Mouse (Mus musculus) embryonic facial prominence, embryonic 15.5 days (tissue): ENCODE data around the gene Hspbap1. TPM values are rescaled to one million over a fixed set of nuclear protein-coding genes. Genes with fewer than 3 reads are reported as not detected.

ENCODE experiments used
- ATAC-seq: fragments of 200-750 bp; cut with Nextera tagmentation; 2 replicates; pipeline ENCODE4 v1.8.0; 2017; ENCODE audit warnings: low read depth, moderate TSS enrichment; ENCODE audit not compliant: insufficient number of reproducible peaks, low FRiP score, low TSS enrichment
- H3K27ac ChIP-seq: fragments of 300-500 bp; sonication (generic); replicated peaks from 2 replicates; pipeline ENCODE4 v1.5.1; 2015; ENCODE audit warnings: mild to moderate bottlenecking, inconsistent platforms
- H3K27me3 ChIP-seq: fragments of 300-500 bp; sonication (generic); 2 replicates; pipeline ENCODE4 v1.6.1; 2015; ENCODE audit warnings: inconsistent platforms
- H3K36me3 ChIP-seq: fragments of 300-500 bp; sonication (generic); 2 replicates; pipeline ENCODE4 v1.6.1; 2015; ENCODE audit warnings: mild to moderate bottlenecking, inconsistent platforms
- H3K4me1 ChIP-seq: fragments of 300-500 bp; sonication (generic); 2 replicates; pipeline ENCODE4 v1.6.1; 2015; ENCODE audit warnings: inconsistent platforms
- H3K4me2 ChIP-seq: fragments of 300-500 bp; sonication (generic); replicated peaks from 2 replicates; pipeline ENCODE4 v1.6.1; 2015; ENCODE audit warnings: mild to moderate bottlenecking, inconsistent platforms
- H3K4me3 ChIP-seq: fragments of 300-500 bp; sonication (generic); replicated peaks from 2 replicates; pipeline ENCODE4 v1.5.1; 2015; ENCODE audit warnings: mild to moderate bottlenecking, inconsistent platforms
- H3K9ac ChIP-seq: fragments of 300-500 bp; sonication (generic); 2 replicates; pipeline ENCODE4 v1.6.1; 2015; ENCODE audit warnings: inconsistent platforms
- H3K9me3 ChIP-seq: fragments of 300-500 bp; sonication (generic); replicated peaks from 2 replicates; pipeline ENCODE4 v1.6.1; 2016; ENCODE audit warnings: inconsistent platforms
- WGBS: fragments of 180-500 bp; shearing (Covaris S2); methylation state at CpG from one replicate; pipeline ENCODE4 v1.1.7; 2015; 5-methylcytosine and 5-hydroxymethylcytosine counted together
- polyA plus RNA-seq: library from polyadenylated mRNA; unstranded; fragments of >200 nt; fragmentation: Nextera tagmentation; extraction: Ambion mirVana; gene quantifications from 2 replicates; pipeline ENCODE4 v1.2.1, GENCODE M21; 2015

Gene Hspbap1
- polyA plus RNA-seq, 1 experiment from 2014 or later, result 13.9 TPM

DNA sequence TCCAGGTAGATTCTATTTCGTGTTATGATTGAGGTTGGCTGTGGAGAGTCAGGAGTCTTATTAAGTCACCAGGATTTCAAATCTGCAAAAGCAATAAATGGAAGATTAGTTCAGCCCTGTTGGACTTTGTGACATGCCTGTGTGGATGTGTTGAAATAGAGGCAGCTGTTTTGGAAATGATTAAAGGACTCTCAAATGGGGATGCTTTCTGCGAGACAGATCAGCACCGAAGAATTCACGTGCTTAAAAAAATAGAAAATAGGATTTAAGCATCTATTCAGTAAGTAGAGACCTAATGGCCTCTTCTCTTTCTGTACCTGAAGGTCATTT, 37.5 kb downstream of the Hspbap1 start:
- WGBS, result 82% methylated on average over 4 of the region's 4 CpGs

DNA sequence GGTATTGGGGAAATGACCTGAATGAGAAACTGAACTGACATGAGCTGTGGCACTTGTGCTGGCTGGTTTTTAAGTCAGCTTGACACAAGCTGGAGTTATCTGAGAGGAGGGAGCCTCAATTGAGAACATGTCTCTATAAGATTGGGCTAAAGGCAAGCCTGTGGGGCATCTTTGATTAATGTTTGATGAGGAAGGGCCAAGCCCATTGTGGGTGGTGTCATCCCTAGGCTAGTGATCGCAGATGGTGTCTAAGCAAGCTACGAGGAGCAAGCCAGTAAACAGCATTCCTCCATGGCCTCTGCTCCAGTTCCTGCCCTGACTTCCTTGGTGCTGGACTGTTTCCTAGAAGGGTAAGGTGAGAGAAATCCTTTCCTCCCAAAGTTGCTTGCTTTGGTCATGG, 38.7 kb downstream of the Hspbap1 start:
- Histone ChIP-seq H3K27me3 (no peaks in the 10 kb centered on the region), H3K4me2 (no peak overlapping the region), H3K36me3 (no peaks in the 10 kb centered on the region), H3K27ac (no peak overlapping the region), H3K9me3 (no peaks in the 10 kb centered on the region), H3K4me1 (no peaks in the 10 kb centered on the region), H3K4me3 (no peak overlapping the region), H3K9ac (no peak overlapping the region)
- WGBS, result 100% methylated on average over 2 of the region's 2 CpGs
- no peak for ATAC-seq

More for the DNA sequence above, 37.5 kb downstream of the Hspbap1 start:
- H3K27me3 ChIP-seq, result no peaks in the 10 kb centered on the region
- ATAC-seq, result no peak
- no peak overlapping the region for H3K9ac ChIP-seq
- no peaks in the 10 kb centered on the region for H3K36me3 ChIP-seq
- no peaks in the 10 kb centered on the region for H3K9me3 ChIP-seq
- H3K27ac ChIP-seq, result no peak overlapping the region
- no peaks in the 10 kb centered on the region for H3K4me1 ChIP-seq
- H3K4me2 ChIP-seq, result no peak overlapping the region
- H3K4me3 ChIP-seq, result no peak overlapping the region

DNA sequence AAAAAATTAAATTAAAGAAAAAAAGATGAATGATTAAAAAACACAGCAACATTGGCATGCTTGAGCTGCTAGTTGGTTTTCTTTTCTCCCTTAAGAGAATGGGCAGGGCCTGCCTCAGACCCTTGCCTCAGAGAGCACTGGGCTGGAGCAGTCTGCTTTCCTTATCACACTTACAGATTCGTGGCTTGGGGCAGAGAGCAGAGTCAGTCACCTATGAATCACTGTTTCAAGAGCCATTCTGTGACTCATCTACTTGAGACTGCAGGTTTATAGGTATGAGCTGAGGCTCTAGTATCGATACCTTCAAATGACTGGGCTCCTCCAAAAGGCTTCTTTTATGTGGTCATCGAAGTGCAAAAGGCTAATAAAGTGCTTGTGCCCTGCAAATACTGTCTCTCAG, 42.9 kb downstream of the Hspbap1 start:
- Histone ChIP-seq H3K36me3 (no peaks in the 10 kb centered on the region), H3K4me1 (0 out of 2 replicates have a peak, but pooled peaks cover 4% of the 10 kb centered on the region), H3K27me3 (no peaks in the 10 kb centered on the region), H3K4me3 (no peak overlapping the region), H3K9ac (no peak overlapping the region), H3K27ac (no peak overlapping the region), H3K4me2 (no peak overlapping the region), H3K9me3 (no peaks in the 10 kb centered on the region)
- ATAC-seq, result no peak
- 68% methylated on average over 3 of the region's 3 CpGs for WGBS

DNA sequence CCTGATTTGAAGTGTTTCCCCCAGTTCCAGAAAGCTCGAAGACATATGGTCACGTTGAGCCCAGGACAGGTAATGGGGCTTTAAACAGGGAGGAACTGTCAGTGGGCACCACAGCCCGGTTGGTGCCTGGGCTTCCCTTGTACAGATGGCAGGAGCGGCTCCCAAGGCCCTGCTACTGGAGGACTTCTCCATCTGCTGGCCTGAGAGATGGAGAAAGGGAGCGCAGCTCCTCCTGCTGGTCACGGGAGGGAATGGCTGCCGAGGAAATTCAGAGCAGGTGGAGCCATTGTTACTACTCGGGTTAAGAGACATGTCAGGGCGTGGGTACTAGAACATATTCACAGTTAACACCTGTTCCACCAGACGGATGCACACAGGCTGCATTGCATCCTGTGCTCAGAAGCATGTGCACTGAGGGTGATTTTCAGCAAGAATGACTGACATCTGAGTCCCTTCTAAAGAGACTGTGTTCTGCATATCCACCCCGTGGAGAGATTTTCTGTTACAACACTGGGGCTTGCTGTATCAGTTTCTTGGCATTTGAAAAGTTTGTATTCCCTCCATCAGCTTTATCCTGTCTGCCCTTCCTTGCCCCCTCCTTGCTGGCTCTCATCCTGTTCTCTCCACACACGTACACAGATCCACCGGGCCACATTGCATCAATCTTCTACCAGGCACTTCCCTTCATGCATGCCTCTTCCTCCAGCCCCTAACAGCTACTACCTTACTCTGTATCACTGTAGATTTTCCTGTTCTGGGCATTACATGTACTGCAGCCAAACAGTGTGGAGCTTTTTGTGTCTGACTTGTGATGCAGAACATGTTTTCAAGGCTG, 47.3 kb downstream of the Hspbap1 start:
- H3K4me2 ChIP-seq, result no peak overlapping the region
- H3K4me1 ChIP-seq, result 0 out of 2 replicates have a peak, but pooled peaks cover 4% of the 10 kb centered on the region
- no peak for ATAC-seq
- WGBS, result 37% methylated on average over 13 of the region's 13 CpGs
- no peak overlapping the region for H3K4me3 ChIP-seq
- no peak overlapping the region for H3K9ac ChIP-seq
- no peaks in the 10 kb centered on the region for H3K9me3 ChIP-seq
- peaks cover 14% of the 10 kb centered on the region for H3K36me3 ChIP-seq
- no peaks in the 10 kb centered on the region for H3K27me3 ChIP-seq
- no peak overlapping the region for H3K27ac ChIP-seq

DNA sequence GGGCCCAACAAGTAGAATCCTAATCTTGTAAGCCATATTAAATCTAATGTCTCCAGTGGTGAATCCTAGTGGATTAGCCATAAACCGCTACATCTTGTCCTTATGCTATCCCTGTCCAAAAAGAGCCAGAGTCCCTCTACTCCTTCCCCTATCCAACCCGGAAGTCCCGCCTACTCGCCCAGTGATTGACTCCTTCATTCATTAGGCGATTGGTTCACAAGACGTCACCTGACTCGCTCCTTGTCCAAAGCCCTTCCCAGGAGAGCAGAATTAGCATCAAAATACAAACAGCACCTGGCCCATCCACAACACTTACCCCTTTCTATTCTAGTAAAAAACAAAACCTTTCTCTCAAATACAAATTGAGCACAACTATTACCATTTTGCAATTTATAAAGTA, 59.8 kb downstream of the Hspbap1 start:
- no peaks in the 10 kb centered on the region for H3K27me3 ChIP-seq
- no peak overlapping the region for H3K9ac ChIP-seq
- ATAC-seq, result no peak
- peaks cover 11% of the 10 kb centered on the region for H3K36me3 ChIP-seq
- H3K4me2 ChIP-seq, result no peak overlapping the region
- H3K4me3 ChIP-seq, result no peak overlapping the region
- no peaks in the 10 kb centered on the region for H3K9me3 ChIP-seq
- no peak overlapping the region for H3K27ac ChIP-seq
- WGBS, result 31% methylated on average over 7 of the region's 7 CpGs
- H3K4me1 ChIP-seq, result no peaks in the 10 kb centered on the region

DNA sequence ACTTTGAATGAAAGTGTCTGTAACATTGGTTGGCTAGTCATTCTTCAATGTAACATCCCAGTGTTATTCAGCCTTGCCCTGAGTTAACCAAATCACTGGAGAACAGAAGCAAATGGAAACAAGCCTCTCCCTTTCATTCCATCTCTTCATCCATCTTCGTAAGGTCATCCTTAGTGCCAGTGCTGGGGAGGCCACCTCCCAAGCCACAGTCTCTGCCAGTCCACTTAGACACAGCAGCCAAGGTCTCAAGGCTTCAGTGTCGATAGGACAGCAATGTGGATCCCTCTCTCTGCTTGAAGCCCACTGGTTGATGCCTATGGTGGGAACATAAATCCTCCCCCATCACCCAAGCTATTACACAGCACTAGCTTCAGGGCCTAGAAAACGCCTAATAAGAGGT, 62.8 kb downstream of the Hspbap1 start:
- Histone ChIP-seq H3K9ac (no peak overlapping the region), H3K27ac (no peak overlapping the region), H3K4me3 (no peak overlapping the region), H3K27me3 (no peaks in the 10 kb centered on the region), H3K9me3 (no peaks in the 10 kb centered on the region), H3K4me2 (no peak overlapping the region), H3K4me1 (no peaks in the 10 kb centered on the region), H3K36me3 (no peaks in the 10 kb centered on the region)
- WGBS, result 87% methylated on average over 3 of the region's 3 CpGs
- no peak for ATAC-seq

DNA sequence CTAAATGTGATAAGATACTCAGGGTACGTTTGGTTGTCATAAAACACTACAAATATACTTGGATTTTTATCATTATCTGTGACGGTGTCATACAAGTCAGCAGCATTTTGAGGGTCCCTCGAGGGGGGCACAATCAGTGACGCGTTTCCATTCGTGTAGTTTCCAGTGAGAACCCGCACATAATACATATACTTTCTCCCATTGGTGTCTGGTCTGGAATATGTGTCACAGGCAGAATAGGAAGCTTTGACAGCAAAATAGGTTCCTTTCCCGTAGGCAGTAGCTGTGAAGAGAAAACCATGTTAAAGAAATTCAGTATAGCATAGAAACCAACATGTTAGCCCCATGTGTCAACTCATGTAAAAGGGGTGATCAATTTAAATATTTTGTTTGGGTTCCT, 64.5 kb downstream of the Hspbap1 start:
- Histone ChIP-seq H3K4me2 (no peak overlapping the region), H3K27me3 (no peaks in the 10 kb centered on the region), H3K4me1 (no peaks in the 10 kb centered on the region), H3K36me3 (no peaks in the 10 kb centered on the region), H3K9me3 (no peaks in the 10 kb centered on the region), H3K9ac (no peak overlapping the region), H3K4me3 (no peak overlapping the region), H3K27ac (no peak overlapping the region)
- no peak for ATAC-seq
- WGBS, result 84% methylated on average over 8 of the region's 8 CpGs

DNA sequence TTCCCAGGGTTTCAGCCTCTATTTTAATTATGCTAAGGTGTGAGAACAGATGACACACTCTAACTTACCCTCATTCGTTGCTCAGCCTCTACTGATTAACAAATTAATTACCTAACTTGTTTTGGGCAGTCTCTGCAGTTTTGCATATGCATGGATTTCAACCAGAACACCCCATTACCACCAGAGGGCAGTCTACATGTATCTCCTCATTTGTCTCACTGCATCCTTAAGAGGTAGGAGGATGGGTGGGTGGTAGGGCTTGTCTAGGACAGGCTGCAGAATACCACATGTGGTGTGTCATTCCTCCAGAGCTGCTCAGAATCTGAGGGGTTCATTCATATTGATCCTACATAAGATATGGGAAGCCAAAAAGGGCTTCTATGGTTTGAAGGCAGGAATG, 69.5 kb downstream of the Hspbap1 start:
- no peak overlapping the region for H3K9ac ChIP-seq
- H3K27ac ChIP-seq, result no peak overlapping the region
- no peaks in the 10 kb centered on the region for H3K36me3 ChIP-seq
- WGBS, result 26% methylated on average over 1 of the region's 1 CpGs
- no peaks in the 10 kb centered on the region for H3K27me3 ChIP-seq
- no peaks in the 10 kb centered on the region for H3K9me3 ChIP-seq
- H3K4me3 ChIP-seq, result no peak overlapping the region
- ATAC-seq, result no peak
- no peaks in the 10 kb centered on the region for H3K4me1 ChIP-seq
- no peak overlapping the region for H3K4me2 ChIP-seq

DNA sequence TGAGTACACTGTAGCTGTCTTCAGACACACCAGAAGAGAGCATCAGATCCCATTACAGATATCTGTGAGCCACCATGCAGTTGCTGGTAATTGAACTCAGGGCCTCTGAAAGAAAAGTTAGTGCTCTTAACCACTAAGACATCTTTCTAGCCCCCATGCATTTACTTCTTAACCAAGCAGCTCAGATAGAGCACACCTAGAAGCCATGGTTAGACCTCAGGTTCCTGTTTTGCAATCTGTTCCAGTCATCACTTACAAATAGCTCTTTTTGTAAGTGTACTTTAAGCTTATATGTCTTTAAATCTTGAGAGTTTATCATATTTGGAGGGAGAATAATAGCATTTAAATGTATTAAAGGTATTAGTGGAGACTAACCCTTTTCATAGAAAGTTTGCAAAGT, 77.0 kb downstream of the Hspbap1 start:
- Histone ChIP-seq H3K4me2 (no peak overlapping the region), H3K27me3 (no peaks in the 10 kb centered on the region), H3K9me3 (no peaks in the 10 kb centered on the region), H3K4me1 (no peaks in the 10 kb centered on the region), H3K4me3 (no peak overlapping the region), H3K9ac (no peak overlapping the region), H3K27ac (no peak overlapping the region), H3K36me3 (no peaks in the 10 kb centered on the region)
- no peak for ATAC-seq

DNA sequence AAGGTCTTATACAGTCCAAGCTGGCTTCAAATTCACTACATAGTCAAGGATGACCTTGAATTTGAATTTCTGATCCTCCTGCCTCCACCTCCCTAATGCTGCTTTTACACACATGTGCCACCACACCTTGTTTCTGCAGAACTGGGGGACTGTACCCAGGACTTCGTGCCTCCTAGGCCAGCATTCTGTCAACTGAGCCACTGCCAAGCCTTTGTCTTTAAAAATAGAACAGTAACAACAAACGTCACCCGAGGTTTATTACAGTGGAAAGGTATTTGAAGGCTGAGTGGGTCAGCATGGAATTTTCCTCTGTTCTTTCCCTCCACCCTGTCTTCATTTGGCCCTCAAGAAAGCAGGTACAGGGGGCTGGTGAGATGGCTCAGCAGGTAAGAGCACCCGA, 85.7 kb downstream of the Hspbap1 start:
- 72% methylated on average over 4 of the region's 4 CpGs for WGBS
- ATAC-seq, result no peak
- Histone ChIP-seq H3K36me3 (no peaks in the 10 kb centered on the region), H3K27me3 (no peaks in the 10 kb centered on the region), H3K9ac (no peak overlapping the region), H3K4me3 (no peak overlapping the region), H3K27ac (no peak overlapping the region), H3K4me2 (no peak overlapping the region), H3K4me1 (no peaks in the 10 kb centered on the region), H3K9me3 (no peaks in the 10 kb centered on the region)

DNA sequence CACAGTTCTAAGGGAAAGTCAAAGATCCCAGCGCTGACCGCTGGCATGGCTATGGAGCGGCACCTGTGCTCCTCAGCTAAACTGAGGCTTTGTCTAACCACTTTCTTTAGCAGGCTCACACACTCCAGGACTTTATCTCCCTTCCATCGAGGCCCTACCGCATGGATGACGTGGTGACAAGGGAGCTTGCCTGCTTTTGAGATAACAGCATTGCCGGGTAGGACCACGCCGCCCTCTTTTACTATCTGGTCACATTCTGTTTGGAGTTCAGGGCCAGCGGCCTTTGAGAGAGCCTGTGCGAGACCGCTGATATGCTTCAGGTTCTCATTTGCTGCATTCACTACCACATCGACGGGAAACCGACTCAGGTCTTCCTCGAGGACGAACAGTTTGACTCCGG, 86.6 kb downstream of the Hspbap1 start:
- Histone ChIP-seq H3K27ac (no peak overlapping the region), H3K4me2 (no peak overlapping the region), H3K9me3 (no peaks in the 10 kb centered on the region), H3K4me3 (no peak overlapping the region), H3K36me3 (no peaks in the 10 kb centered on the region), H3K4me1 (no peaks in the 10 kb centered on the region), H3K9ac (no peak overlapping the region), H3K27me3 (no peaks in the 10 kb centered on the region)
- no peak for ATAC-seq
- 90% methylated on average over 18 of the region's 18 CpGs for WGBS

DNA sequence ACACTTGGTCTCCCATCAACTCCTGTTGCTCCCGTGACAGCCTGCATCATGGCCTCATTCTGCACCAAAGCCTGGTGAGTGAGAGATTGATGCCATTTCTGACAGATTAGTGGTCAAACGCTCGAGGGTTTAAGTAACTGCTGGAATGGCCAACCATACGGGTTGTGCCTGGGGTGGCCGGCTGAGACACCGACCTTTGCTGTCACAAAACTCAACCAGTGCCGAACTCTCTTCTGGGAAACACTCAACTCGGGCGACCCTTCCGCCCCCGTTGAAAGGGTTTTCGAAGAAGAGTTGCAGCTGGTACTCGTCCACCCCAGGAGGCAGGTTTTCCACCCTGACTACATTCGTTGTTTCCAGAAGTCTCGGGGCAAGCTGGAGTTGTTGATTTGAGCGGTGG, 90.1 kb downstream of the Hspbap1 start:
- Histone ChIP-seq H3K4me1 (no peaks in the 10 kb centered on the region), H3K4me2 (no peak overlapping the region), H3K27ac (no peak overlapping the region), H3K4me3 (no peak overlapping the region), H3K27me3 (no peaks in the 10 kb centered on the region), H3K36me3 (no peaks in the 10 kb centered on the region), H3K9ac (no peak overlapping the region), H3K9me3 (no peaks in the 10 kb centered on the region)
- ATAC-seq, result no peak
- WGBS, result 81% methylated on average over 16 of the region's 16 CpGs
